Comparison of ENCODE assay signal across 8 mouse cellular contexts in the genomic region with DNA sequence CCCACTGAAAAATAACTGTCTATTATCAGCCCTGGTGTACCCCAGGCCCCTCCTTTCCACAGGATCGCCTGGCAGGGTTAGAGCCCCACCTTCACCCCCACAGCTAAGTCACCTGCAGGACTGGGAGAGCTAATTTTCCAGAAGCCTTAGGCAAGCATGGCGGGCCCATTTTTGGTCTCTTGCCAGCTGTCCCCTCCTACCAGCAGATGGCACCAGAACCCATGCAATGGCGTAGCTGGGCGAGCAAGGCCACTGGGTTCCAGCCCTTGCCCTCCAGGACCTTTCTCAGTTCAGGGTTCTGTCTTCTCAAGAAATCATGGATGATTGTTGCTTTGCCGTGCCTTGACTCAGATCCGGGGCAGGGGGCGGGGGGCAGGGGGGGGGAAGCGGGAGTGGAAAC. TPM values are rescaled to one million over a fixed set of nuclear protein-coding genes. Genes with fewer than 3 reads are reported as not detected.
DNase-seq lines count a peak whose midpoint lies in the region; ATAC-seq lines count a peak whose summit lies in the region.

No protein-coding gene starts in this region.

- H3K36me3 ChIP-seq in kidney, embryonic 16.5 days (ENCODE audit: insufficient read depth, low read length) = no peaks in the 10 kb centered on the region
- peaks cover 2% of the 10 kb centered on the region; the same call in 1 of the 2 replicates for H3K36me3 ChIP-seq in limb, embryonic 11.5 days (ENCODE audit: control insufficient read depth, insufficient read depth, low read length)
- H3K36me3 ChIP-seq in neural tube, embryonic 13.5 days = no peaks in the 10 kb centered on the region

- H3K9ac ChIP-seq in kidney, embryonic 16.5 days (replicated peaks; ENCODE audit: low read length) = no peak overlapping the region
- H3K9ac ChIP-seq in limb, embryonic 11.5 days (ENCODE audit: low read length) = no peak overlapping the region
- H3K9ac ChIP-seq in neural tube, embryonic 13.5 days = no peak overlapping the region

- WGBS in kidney, embryonic 16.5 days = 71% methylated on average over 8 of the region's 8 CpGs
- WGBS in limb, embryonic 11.5 days = 75% methylated on average over 8 of the region's 8 CpGs
- 57% methylated on average over 8 of the region's 8 CpGs for WGBS in neural tube, embryonic 13.5 days

- no peaks in the 10 kb centered on the region for H3K27me3 ChIP-seq in kidney, embryonic 16.5 days (ENCODE audit: insufficient read depth, low read length)
- no peaks in the 10 kb centered on the region for H3K27me3 ChIP-seq in limb, embryonic 11.5 days (ENCODE audit: control insufficient read depth, insufficient read depth, low read length)
- no peaks in the 10 kb centered on the region for H3K27me3 ChIP-seq in neural tube, embryonic 13.5 days

- H3K4me2 ChIP-seq in kidney, embryonic 16.5 days (replicated peaks; ENCODE audit: low read depth, low read length) = no peak overlapping the region
- H3K4me2 ChIP-seq in limb, embryonic 11.5 days (ENCODE audit: low read depth, severe bottlenecking) = no peak overlapping the region
- H3K4me2 ChIP-seq in neural tube, embryonic 13.5 days = no peak overlapping the region

- H3K9me3 ChIP-seq in kidney, embryonic 16.5 days (ENCODE audit: low read length) = no peaks in the 10 kb centered on the region
- H3K9me3 ChIP-seq in limb, embryonic 11.5 days (ENCODE audit: control insufficient read depth, low read length) = no peaks in the 10 kb centered on the region
- no peaks in the 10 kb centered on the region for H3K9me3 ChIP-seq in neural tube, embryonic 13.5 days

- H3K4me3 ChIP-seq in kidney, embryonic 16.5 days (ENCODE audit: low read length) = no peak overlapping the region
- no peak overlapping the region for H3K4me3 ChIP-seq in limb, embryonic 11.5 days (ENCODE audit: low read depth, low read length)
- H3K4me3 ChIP-seq in neural tube, embryonic 13.5 days = no peak overlapping the region

- ATAC-seq in kidney, embryonic 16.5 days (ENCODE audit: low FRiP score, low TSS enrichment) = no peak
- no peak for ATAC-seq in limb, embryonic 11.5 days (ENCODE audit: insufficient number of reproducible peaks, low FRiP score, low TSS enrichment, low read depth)
- ATAC-seq in neural tube, embryonic 13.5 days (ENCODE audit: low read depth) = peak; percentile 49; the same call in 1 of the 2 replicates

- DNase-seq in kidney, adult 11 months = peak; percentile 53
- peak; percentile 42 for DNase-seq in NIH3T3 (ENCODE audit: low read depth)
- DNase-seq in cerebellum, postnatal 25 days = peak; percentile 71 to 85
- DNase-seq in heart, postnatal 4 days = peak; percentile 81
- peak; percentile 68 for DNase-seq in limb, embryonic 11.5 days (ENCODE audit: low spot score)
- no peak for DNase-seq in urinary bladder, postnatal 4 days (ENCODE audit: low spot score in 2 of 2)

- H3K27ac ChIP-seq in kidney, embryonic 16.5 days (ENCODE audit: low read length) = no peak overlapping the region
- no peak overlapping the region for H3K27ac ChIP-seq in limb, embryonic 11.5 days (replicated peaks; ENCODE audit: low read depth, low read length)
- H3K27ac ChIP-seq in neural tube, embryonic 13.5 days (replicated peaks) = no peak overlapping the region; the same call in 1 of the 2 replicates

- peaks cover 19% of the 10 kb centered on the region; the same call in 1 of the 2 replicates for H3K4me1 ChIP-seq in kidney, embryonic 16.5 days (ENCODE audit: insufficient read depth, low read length)
- H3K4me1 ChIP-seq in limb, embryonic 11.5 days (ENCODE audit: control insufficient read depth, insufficient read depth, low read length) = no peaks in the 10 kb centered on the region
- H3K4me1 ChIP-seq in neural tube, embryonic 13.5 days (replicated peaks) = peaks cover 22% of the 10 kb centered on the region

RNA-seq across cellular contexts. Expression of a gene that starts 40.0 kb away (rescaled TPM):
- polyA plus RNA-seq in kidney, embryonic 16.5 days (2015; fragmentation: Nextera tagmentation; extraction: Ambion mirVana) = 20.3 and 21.3 TPM in 2 replicates
- total RNA-seq in heart, postnatal 4 days (2021) = 10 to 100 TPM; 31.5 to 32.8 TPM
- 14.6 and 14.7 TPM in 2 replicates for polyA plus RNA-seq in limb, embryonic 11.5 days (2014; fragmentation: Nextera tagmentation; extraction: Ambion mirVana)
- polyA plus RNA-seq in neural tube, embryonic 13.5 days (2015; fragmentation: Nextera tagmentation; extraction: Ambion mirVana) = 5.0 and 5.7 TPM in 2 replicates

Comparison
In these comparisons a context has a peak if more than half of its experiments do, and no peak if none do; other contexts are left out.
1. DNase-seq: peak in kidney, adult 11 months (single experiment), NIH3T3 (single experiment), cerebellum, postnatal 25 days (2 of 2), heart, postnatal 4 days (single experiment) and limb, embryonic 11.5 days (single experiment); none in urinary bladder, postnatal 4 days (0 of 2).